Mouse (Mus musculus): Measurements from ENCODE around the gene Id2.

Id2 gene

GRCm38 (mm10) chr12:25074344-25074743, 22.6 kb downstream of the Id2 start:
- DNase-seq: no peak

GRCm38 (mm10) chr12:25073374-25073773, 23.6 kb downstream of the Id2 start:
- no peak for DNase-seq

GRCm38 (mm10) chr12:25062264-25062663, 34.7 kb downstream of the Id2 start:
- no peak for DNase-seq

- DNase-seq: no peak
Observed at GRCm38 (mm10) chr12:25060901-25061300, 36.0 kb downstream of the Id2 start.

- DNase-seq: no peak
Observed at GRCm38 (mm10) chr12:25059487-25060200, 37.3 kb downstream of the Id2 start.

GRCm38 (mm10) chr12:25054963-25055362, 42.0 kb downstream of the Id2 start:
- no peak for DNase-seq

GRCm38 (mm10) chr12:25054511-25054910, 42.4 kb downstream of the Id2 start:
- no peak for DNase-seq

GRCm38 (mm10) chr12:25049253-25049652, 47.7 kb downstream of the Id2 start:
- DNase-seq: no peak

GRCm38 (mm10) chr12:25044579-25044978, 52.4 kb downstream of the Id2 start:
- DNase-seq: no peak

- DNase-seq: no peak
Observed at GRCm38 (mm10) chr12:25044056-25044455, 52.9 kb downstream of the Id2 start.

Measured in cerebellum, postnatal 14 days (tissue).